Mouse (Mus musculus): ENCODE data around the gene Bcl2l10. TPM values are rescaled to one million over a fixed set of nuclear protein-coding genes. Genes with fewer than 3 reads are reported as not detected.
A peak's percentile ranks its signal among the peaks of the same experiment; 100 is the strongest.

Bcl2l10 gene
- total and polyA plus RNA-seq, 3 experiments = not detected

GRCm38 (mm10) chr9:75353094-75353493 is 5.5 kb downstream of the Bcl2l10 start:
- H3K4me3 ChIP-seq (replicated peaks in 1 of 3; ENCODE audit: low read depth in 2 of 3, low read length in 2 of 3, poor library complexity in 1 of 3) = no peak overlapping the region
- in situ Hi-C loops (cut with MboI; ENCODE audit: low pct_ligation_motif_present, low pct_unique_long_range_greater_than_20kb, low sequenced_read_pairs) = no loop called here
- peaks cover 0 to 10% of the 10 kb centered on the region in 2 experiments; a peak in 2 of 4 replicates for H3K4me1 ChIP-seq (ENCODE audit: control insufficient read depth in 1 of 2, insufficient read depth in 2 of 2)
- no peak overlapping the region for H3K9ac ChIP-seq (ENCODE audit: insufficient read depth, low read depth)
- no peaks in the 10 kb centered on the region for H3K9me3 ChIP-seq (replicated peaks; ENCODE audit: low read length)
- no peak overlapping the region for H3K27ac ChIP-seq (ENCODE audit: insufficient read depth, low read depth)
- no peaks in the 10 kb centered on the region for H3K79me2 ChIP-seq (replicated peaks; ENCODE audit: control insufficient read depth, extremely low read depth, insufficient read depth, poor library complexity, severe bottlenecking)
- H3K36me3 ChIP-seq (replicated peaks in 1 of 2; ENCODE audit: control insufficient read depth in 1 of 2, insufficient read depth in 1 of 2, low read length in 1 of 2) = no peaks in the 10 kb centered on the region
- dilution Hi-C loops (cut with MboI; ENCODE audit: extremely low pct_ligation_motif_present, extremely low pct_unique_long_range_greater_than_20kb, low sequenced_read_pairs) = no loop called here
- H3K4me2 ChIP-seq (ENCODE audit: insufficient read depth, low read depth, poor library complexity, severe bottlenecking) = no peak overlapping the region
- DNase-seq (ENCODE audit: extremely low read depth) = no peak
- TF ChIP-seq ELF1 (IDR thresholded peaks at IDR 0.05; ENCODE audit: low read depth, low read length) = no peak
- no peak for TF ChIP-seq MAX (IDR thresholded peaks at IDR 0.05; ENCODE audit: low read length)
- no peak for TF ChIP-seq ZMIZ1 (IDR thresholded peaks at IDR 0.05; ENCODE audit: low read depth, low read length)
- TF ChIP-seq RCOR1 (conservative IDR thresholded peaks at IDR 0.05; ENCODE audit: low read depth, low read length) = no peak
- no peak for TF ChIP-seq CHD2 (IDR thresholded peaks at IDR 0.05; ENCODE audit: low read length)
- no peak for TF ChIP-seq JUN (IDR thresholded peaks at IDR 0.05; ENCODE audit: insufficient read depth, low read depth, low read length)
- TF ChIP-seq HCFC1 (IDR thresholded peaks at IDR 0.05; ENCODE audit: low read depth, low read length) = no peak
- no peaks in the 10 kb centered on the region for H3K27me3 ChIP-seq (replicated peaks)

- H3K4me2 ChIP-seq (ENCODE audit: insufficient read depth, low read depth, poor library complexity, severe bottlenecking) = no peak overlapping the region
- no peaks in the 10 kb centered on the region for H3K9me3 ChIP-seq (replicated peaks; ENCODE audit: low read length)
- H3K4me1 ChIP-seq (ENCODE audit: control insufficient read depth in 1 of 2, insufficient read depth in 2 of 2) = peaks cover 0 to 10% of the 10 kb centered on the region in 2 experiments; a peak in 2 of 4 replicates
- DNase-seq (ENCODE audit: extremely low read depth) = no peak
- in situ Hi-C loops (cut with MboI; ENCODE audit: low pct_ligation_motif_present, low pct_unique_long_range_greater_than_20kb, low sequenced_read_pairs) = no loop called here
- H3K9ac ChIP-seq (ENCODE audit: insufficient read depth, low read depth) = no peak overlapping the region
- H3K27me3 ChIP-seq (replicated peaks) = no peaks in the 10 kb centered on the region
- dilution Hi-C loops (cut with MboI; ENCODE audit: extremely low pct_ligation_motif_present, extremely low pct_unique_long_range_greater_than_20kb, low sequenced_read_pairs) = no loop called here
- TF ChIP-seq ELF1 (IDR thresholded peaks at IDR 0.05; ENCODE audit: low read depth, low read length) (no peak), CTCF (conservative IDR thresholded peaks at IDR 0.05 in 1 of 2, IDR thresholded peaks at IDR 0.05 in 1 of 2; ENCODE audit: low read depth in 2 of 2, low read length in 2 of 2) (no peak), PAX5 (IDR thresholded peaks at IDR 0.05; ENCODE audit: low read length) (no peak), TBP (conservative IDR thresholded peaks at IDR 0.05; ENCODE audit: low read depth, low read length) (no peak), NELFE (IDR thresholded peaks at IDR 0.05; ENCODE audit: low read depth, low read length) (no peak), CHD1 (IDR thresholded peaks at IDR 0.05; ENCODE audit: low read depth, low read length) (no peak)
- H3K4me3 ChIP-seq (replicated peaks in 1 of 3; ENCODE audit: low read depth in 2 of 3, low read length in 2 of 3, poor library complexity in 1 of 3) = no peak overlapping the region
- no peaks in the 10 kb centered on the region for H3K36me3 ChIP-seq (replicated peaks in 1 of 2; ENCODE audit: control insufficient read depth in 1 of 2, insufficient read depth in 1 of 2, low read length in 1 of 2)
- no peaks in the 10 kb centered on the region for H3K79me2 ChIP-seq (replicated peaks; ENCODE audit: control insufficient read depth, extremely low read depth, insufficient read depth, poor library complexity, severe bottlenecking)
- no peak overlapping the region for H3K27ac ChIP-seq (ENCODE audit: insufficient read depth, low read depth)
These were observed 8.2 kb downstream of the Bcl2l10 start for GRCm38 (mm10) chr9:75355783-75356182.

- Histone ChIP-seq H3K4me2 (ENCODE audit: insufficient read depth, low read depth, poor library complexity, severe bottlenecking) (no peak overlapping the region), H3K4me3 (replicated peaks in 1 of 3; ENCODE audit: low read depth in 2 of 3, low read length in 2 of 3, poor library complexity in 1 of 3) (no peak overlapping the region), H3K36me3 (replicated peaks in 1 of 2; ENCODE audit: control insufficient read depth in 1 of 2, insufficient read depth in 1 of 2, low read length in 1 of 2) (no peaks in the 10 kb centered on the region), H3K27me3 (replicated peaks) (no peaks in the 10 kb centered on the region), H3K9ac (ENCODE audit: insufficient read depth, low read depth) (no peak overlapping the region), H3K9me3 (replicated peaks; ENCODE audit: low read length) (no peaks in the 10 kb centered on the region), H3K4me1 (ENCODE audit: control insufficient read depth in 1 of 2, insufficient read depth in 2 of 2) (peaks cover 0 to 13% of the 10 kb centered on the region in 2 experiments; a peak in 2 of 4 replicates), H3K27ac (ENCODE audit: insufficient read depth, low read depth) (no peak overlapping the region), H3K79me2 (replicated peaks; ENCODE audit: control insufficient read depth, extremely low read depth, insufficient read depth, poor library complexity, severe bottlenecking) (no peaks in the 10 kb centered on the region)
- in situ Hi-C loops (cut with MboI; ENCODE audit: low pct_ligation_motif_present, low pct_unique_long_range_greater_than_20kb, low sequenced_read_pairs) (no loop called here), dilution Hi-C loops (cut with MboI; ENCODE audit: extremely low pct_ligation_motif_present, extremely low pct_unique_long_range_greater_than_20kb, low sequenced_read_pairs) (no loop called here)
- TF ChIP-seq TBP (conservative IDR thresholded peaks at IDR 0.05; ENCODE audit: low read depth, low read length) = peak; percentile 73
- no peak for TF ChIP-seq MYC (IDR thresholded peaks at IDR 0.05; ENCODE audit: low read depth, low read length)
- DNase-seq (ENCODE audit: extremely low read depth) = no peak
These were observed 9.6 kb downstream of the Bcl2l10 start for GRCm38 (mm10) chr9:75357087-75357654.
